Mouse (Mus musculus): ENCODE data around the gene Arhgap21.

Gene Arhgap21

GRCm38 (mm10) chr2:20966176-20967100 lies 2.2 kb downstream of the Arhgap21 start:
- no peak for DNase-seq (ENCODE audit: low read depth)

DNA sequence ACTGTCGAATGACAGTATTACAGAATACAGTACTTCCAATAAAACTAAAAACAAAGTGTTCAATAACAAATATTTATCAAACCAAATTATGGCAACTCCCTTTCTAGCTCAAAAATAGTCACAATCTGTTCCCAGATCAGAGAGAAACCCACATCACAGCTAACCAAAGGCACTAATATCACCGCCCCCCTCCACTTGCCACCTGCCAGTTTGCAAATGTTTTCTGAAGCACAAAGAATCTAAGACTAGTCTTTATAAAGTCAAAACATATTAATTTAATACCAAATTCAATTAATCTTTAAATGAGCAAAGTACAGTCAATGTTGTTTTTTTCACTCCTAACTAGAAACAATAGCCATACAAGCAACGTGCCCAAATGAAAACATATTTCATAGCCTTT lies 3.3 kb downstream of the Arhgap21 start:
- no peak for DNase-seq (ENCODE audit: low read depth)

GRCm38 (mm10) chr2:20964461-20964860 lies 4.2 kb downstream of the Arhgap21 start:
- DNase-seq (ENCODE audit: low read depth): no peak

DNA sequence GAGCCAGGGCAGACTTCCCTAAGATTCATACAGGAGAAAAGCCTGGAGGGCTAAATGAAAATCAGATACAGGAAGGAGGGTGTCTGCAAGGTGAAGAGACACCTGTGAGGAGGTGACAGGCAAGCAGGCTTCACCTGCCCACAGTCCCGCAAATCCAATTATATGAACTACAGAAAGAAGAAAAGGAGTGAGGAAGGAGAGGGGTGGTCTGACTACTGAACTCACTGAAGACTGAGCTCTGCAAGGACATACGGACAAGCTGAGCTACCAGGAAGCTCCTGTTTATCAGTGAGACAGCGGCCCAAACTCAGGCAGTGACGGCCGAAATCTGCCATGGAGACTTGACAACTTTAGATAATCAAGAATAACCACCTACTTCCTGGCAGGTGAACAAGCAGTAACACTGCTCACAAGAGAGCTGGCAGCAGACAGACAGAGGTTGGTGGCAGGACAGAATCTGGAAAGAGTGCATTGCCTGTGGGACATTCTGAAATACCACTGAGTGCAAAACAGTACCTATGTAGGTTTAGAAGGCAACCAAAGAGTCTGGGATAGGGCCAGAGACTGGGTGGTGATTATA lies 5.4 kb downstream of the Arhgap21 start:
- no peak for DNase-seq (ENCODE audit: low read depth)

- no peak for DNase-seq (ENCODE audit: low read depth)
These were observed 6.4 kb downstream of the Arhgap21 start for GRCm38 (mm10) chr2:20962284-20962683.

DNA sequence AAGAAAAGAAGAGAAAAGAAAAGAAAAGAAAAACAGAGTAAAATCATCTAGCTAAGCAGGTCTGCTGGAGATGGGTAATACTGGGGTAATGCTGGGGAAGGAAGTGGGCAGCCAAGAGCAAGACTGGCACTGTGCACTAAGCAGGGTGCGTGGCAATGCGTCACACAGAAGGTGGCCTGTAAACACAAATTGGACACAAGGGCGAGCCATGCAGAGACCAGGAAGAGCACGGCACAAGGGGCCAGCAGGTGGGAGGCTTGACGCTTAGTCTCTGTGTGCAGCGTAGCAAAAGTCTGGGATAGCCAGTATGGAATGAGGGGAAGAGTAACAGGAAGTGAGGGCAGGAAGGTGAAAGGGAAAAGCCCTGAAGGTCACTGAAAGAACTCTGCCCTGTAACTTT lies 6.9 kb downstream of the Arhgap21 start:
- DNase-seq (ENCODE audit: low read depth): no peak

DNA sequence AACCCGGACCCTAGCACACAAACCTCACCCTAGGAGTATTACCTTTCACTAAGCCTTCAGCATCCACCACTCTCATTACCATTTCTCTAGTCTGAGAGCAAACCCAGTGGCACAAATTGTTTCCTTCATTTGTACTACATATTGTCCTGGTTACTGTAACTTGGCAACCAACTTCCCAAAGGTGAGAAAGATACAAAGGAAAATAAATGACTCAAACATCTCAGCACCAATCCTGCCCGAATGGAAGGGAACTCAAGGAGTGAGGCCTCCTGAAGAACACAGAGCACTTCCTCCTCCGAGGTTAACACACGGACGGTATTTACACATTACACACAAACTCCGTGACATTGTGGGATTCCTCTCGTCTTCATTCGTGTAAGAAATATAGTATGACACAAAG lies 7.4 kb downstream of the Arhgap21 start:
- DNase-seq (ENCODE audit: low read depth): no peak

DNA sequence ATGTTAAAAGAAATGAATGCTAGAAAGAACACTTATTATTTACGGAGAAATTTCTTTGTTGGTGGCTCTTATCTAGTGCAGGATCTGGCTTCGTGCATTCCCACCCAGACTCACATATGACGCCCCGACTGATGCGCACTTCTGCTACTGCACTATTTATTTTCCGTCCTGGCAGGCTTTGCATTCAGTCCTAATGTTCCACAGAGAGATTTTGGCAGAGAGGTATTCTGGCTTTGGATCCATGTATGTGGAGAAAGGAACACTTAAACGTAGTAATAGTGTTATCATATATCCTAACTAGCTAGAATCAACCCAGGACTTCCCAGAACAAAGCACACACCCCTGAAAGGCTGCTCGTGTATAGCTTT lies 8.0 kb downstream of the Arhgap21 start:
- DNase-seq (ENCODE audit: low read depth): no peak

DNA sequence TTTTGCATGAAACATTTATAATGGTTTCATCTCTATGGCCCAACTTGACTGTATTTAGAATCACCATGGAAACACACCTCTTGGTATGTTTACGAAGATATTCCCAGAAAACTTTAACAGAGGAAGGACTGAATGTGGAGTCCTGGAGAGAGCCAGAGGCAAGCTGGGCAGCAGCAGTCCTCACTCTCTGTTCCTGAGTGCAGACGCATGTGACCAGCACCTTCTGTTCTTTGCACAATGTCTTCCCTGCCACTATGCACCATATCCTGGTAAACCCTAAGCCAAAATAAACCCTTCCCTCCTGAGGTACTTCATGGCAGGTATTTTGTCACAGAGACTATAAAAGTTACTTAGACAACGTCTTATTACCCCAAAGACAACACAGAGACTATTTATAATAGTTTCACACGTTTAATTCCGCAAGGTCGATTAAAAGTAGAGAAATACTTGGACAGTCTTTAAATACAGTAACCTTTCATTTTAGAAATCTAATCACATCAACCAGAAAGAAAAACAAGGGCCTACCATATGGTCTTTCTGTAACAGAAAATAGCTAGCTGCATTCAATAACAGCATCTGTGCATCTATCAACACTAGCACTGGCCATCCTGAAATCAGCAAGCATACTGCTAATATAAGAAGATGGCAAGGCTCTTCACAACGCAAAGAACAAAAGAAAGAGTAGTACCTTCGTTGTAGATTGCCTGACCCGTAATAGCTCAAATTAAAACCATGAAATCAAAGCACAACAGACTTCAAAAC lies 8.6 kb downstream of the Arhgap21 start:
- no peak for DNase-seq (ENCODE audit: low read depth)

DNA sequence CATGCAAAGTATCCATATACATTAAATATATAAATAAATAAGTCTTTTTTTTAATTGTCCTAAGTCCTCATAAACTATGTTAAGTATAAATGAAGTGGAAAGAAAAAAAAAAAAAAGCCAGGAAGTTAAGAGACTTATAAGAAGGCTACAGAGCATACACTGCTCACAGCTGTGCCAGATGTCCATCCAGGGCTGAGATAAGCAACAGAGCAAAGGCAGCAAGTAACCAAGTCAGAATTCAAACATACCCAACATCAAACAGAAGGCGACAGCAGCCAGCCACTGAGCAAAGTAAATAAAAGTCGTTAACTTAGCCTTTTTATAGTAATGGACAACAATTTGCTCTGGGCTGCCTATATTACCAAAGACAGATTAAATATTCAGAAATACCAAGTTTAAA lies 9.6 kb downstream of the Arhgap21 start:
- no peak for DNase-seq (ENCODE audit: low read depth)

GRCm38 (mm10) chr2:20957995-20958394 lies 10.7 kb downstream of the Arhgap21 start:
- DNase-seq (ENCODE audit: low read depth): no peak

DNA sequence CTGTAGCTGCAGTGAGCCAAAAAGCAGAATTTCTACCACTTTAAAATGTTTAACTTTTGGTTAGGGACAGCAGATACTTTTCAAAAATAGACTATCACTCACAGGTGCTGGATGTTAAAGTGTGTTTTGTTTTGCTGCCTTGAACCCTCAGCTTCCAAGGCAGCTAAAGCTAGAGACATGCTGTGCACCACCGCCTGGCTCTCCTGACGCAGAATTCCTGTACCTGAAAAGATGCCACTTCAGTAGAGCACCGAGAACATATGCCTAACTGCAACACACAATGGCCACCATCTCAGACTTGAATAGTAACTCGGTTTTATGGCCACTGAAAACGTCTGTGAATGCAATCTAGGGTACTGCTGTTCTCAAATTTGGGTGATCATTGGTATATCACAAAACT lies 12.0 kb downstream of the Arhgap21 start:
- no peak for DNase-seq (ENCODE audit: low read depth)

DNA sequence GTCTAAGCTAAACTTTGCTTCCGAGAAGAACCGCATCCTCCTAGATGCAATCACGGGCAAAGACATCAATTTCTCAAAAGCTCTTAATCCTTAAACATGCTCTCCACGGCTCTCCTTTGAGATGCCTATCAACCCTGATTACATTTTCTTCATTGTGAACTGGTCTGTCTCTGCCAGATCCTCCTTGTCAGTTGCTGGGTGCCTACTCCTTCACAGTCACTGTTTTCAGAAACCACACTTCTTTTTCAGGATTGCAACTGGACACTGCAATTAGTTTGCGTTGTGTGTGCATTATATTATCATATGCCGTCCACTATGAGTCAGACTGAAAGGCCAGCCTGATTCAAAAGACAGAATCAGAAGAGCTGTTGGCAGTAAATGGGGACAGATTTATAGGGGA lies 12.7 kb downstream of the Arhgap21 start:
- DNase-seq (ENCODE audit: low read depth): no peak

DNA sequence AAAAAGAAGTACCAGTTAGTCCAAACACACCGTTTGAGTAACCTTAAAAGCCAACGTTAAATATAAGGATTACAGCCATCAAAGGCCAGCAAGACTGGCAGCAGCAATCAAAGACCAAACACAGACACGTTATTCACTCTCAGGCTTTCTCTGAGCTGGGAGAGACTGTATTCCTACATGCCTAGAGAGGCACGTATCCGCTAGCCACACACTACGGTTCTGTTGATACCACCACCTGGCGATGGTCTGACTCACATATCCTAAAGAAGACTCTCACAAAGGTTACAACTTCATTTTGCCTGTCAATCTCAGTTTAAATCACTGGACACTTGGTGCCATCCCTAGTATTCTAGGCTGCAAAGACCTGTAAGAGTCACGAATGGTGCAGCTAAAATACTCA lies 13.3 kb downstream of the Arhgap21 start:
- DNase-seq (ENCODE audit: low read depth): no peak

- DNase-seq (ENCODE audit: low read depth): no peak
These were observed 16.0 kb downstream of the Arhgap21 start for GRCm38 (mm10) chr2:20952716-20953115.

DNA sequence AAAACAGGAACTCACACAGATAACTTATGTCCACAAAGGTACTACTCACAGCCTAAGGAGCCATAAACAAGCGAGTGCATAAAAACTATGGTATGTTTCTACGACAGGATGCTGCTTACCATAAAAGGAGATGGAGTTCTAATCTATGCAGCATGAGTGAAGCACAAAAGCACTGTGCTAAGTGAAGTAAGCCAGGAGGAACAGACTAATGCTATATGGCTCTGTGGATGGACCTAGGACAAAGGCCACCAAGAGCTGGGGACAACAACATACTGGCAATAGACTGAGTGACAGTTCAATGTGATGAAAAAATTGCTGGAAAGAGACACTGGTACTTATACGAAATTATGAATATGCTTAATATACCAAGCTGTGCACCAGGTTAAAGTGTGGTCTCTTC lies 19.5 kb downstream of the Arhgap21 start:
- DNase-seq (ENCODE audit: low read depth): no peak

GRCm38 (mm10) chr2:20947036-20947435 lies 21.6 kb downstream of the Arhgap21 start:
- DNase-seq (ENCODE audit: low read depth): no peak

DNA sequence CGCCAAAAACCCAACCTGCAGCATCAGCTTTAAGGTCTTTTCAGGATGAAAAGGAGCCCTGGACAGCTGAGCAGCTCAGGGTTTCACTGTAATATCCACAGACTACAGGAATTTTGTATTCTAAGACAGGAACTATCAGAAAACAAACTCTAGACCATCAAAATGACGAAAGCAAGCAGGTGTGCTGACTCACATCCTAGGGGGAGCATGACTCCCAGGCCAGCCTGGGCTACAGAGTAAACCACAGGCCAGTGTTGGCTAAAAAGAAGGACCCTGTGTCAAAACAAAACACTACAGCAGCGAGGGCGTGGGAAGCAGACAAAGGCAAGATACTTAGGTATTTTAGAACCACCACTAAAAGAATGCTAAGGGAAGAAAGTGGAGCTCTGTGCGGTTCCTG lies 23.1 kb downstream of the Arhgap21 start:
- no peak for DNase-seq (ENCODE audit: low read depth)

DNA sequence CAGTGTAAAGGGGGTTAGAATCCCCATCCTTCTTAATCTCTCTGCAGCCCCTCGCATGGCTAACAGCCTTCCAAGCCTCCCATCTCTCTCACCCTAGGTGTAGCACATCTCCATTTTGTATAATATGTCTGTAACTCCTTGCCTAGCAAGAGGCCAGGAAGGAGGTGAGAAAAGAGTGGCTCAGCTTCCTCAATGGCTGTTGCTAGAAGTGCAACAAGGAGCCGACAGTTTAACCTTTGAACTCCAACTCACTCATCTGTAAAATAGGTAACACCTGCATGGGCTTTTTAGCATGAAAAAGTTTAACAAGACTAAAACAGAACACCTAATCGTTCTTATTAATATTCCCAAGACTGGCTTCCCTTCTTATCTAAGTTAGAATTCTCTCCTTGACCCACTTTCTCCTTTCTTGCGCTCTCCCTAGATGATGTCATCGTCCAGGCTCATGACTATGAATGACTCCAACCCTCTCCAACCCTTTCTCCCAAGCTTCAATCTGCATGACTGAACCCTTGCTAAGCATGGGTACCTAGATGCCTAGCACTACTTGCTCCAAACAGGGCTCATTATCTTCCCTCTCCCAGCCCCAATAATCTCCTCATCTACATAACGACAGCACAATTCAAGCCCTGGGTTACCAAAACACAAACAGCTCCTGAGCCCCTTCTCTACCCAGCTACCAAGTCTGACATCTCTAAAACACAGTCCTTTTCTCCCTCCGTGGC lies 24.8 kb downstream of the Arhgap21 start:
- no peak for DNase-seq (ENCODE audit: low read depth)

DNA sequence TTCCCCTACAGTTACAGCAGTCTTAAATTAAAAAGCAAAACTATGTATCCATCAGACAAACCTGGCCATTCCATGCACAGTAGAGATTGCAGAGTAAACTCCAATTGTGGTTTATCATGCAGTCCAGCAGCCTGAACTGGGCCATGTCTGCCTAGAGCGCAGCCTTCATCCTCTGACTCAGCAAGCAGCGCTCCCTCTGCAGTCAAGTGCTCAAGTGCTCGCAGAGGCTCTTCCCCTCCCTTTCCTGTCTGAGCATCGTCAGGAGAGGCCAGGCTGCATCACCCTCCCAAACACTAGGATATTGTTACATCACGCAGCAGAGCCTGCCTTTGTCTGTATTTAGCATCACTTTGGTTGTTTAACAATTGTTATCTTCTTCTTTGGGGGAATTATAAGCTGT lies 25.5 kb downstream of the Arhgap21 start:
- DNase-seq (ENCODE audit: low read depth): no peak

DNA sequence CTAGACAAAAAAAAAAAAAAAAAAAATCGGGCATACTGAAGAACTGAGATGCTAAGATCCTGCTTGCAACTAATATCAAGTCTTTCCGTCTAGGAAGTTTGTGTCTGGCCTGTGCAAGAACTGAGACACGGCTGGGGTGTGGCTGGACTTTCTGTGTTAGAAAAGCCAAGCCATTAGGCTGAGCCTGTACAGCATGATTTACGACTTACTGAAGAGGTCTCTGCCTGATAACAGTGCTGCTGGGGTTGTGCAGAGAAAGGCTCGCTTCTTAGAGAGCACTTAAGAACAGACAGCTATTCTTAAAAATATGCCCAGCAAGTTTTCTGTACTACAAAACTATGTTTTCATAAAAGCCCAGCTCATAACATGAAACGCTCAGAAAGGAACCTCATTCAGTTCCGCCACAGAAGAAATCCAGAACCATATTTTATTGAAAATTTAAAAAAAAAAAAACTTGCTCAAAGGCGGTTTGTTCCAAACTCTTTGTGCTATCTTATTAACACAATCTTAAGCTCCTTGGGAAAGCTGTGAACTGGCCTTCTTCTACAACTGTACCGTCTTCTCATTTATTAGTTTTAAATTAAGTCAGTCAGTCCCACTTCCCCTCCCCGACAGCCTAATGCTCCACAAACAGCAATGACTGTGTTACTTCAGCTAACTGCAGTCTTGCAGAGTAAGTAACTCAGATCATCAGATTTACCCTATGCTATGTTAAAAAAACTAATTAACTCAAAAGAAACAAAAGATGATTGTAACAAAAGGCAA lies 26.1 kb downstream of the Arhgap21 start:
- no peak for DNase-seq (ENCODE audit: low read depth)

- DNase-seq (ENCODE audit: low read depth): no peak
These were observed 27.6 kb downstream of the Arhgap21 start for GRCm38 (mm10) chr2:20941105-20941504.
